Mouse (Mus musculus) kidney, adult 11 months (tissue): Measurements from ENCODE around the gene Itpr1.

ENCODE experiments used
- DNase-seq: peaks from one replicate; pipeline ENCODE4 v3.0.0; 2022

The Itpr1 gene

DNA sequence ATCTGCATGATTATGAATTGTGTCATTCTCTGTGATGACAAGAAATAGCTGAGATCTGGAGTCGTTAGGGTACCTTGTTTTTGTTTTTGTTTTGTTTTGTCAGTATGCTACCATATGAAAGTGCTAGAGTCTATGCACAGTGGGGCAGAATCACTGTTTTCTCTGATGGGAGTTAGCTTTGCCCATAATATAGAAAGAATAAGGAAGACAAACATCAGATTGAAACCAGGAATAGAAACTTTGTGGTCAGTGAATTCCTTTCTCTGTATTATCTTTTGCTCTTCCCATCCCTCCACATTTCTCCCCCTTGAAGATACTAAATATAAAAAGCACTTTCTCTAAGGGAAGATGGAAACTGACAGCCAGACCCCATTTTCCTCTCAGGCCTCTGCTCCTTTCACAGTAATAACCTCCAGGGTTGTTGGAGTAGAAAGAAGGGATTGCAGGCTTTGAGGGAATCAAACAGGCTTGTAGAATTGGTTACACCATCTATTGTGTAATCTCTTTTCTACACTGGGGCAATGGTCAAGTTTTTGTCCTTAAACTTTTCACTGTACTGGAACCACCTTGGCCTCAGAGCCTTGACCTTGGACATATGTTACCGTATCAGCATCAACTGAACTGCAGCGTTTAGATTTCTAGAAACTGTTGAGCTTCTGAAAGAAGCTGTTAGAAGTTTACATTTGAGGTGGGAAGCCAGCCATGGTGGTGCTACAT lies 33.6 kb downstream of the Itpr1 start:
- DNase-seq: no peak

DNA sequence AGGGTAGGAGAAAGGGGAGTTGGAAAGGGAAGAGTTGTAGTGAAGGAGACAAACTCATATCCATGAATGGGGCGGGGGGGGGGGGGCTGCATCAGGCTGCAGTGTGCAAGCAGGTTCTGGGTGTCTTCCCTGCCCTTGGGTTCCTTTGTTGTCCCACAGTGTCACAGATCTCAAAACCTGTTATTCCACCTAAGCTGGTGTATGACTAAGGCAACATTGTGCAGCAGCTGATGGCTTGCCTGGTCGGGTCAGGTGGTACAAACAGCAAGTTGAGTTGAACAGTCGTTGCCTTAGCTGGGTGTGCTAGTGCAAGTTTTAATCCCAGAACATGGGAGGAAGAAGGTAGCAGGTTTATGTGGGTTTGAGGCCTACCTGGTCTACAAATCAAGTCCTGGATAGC lies 34.3 kb downstream of the Itpr1 start:
- DNase-seq: no peak

DNA sequence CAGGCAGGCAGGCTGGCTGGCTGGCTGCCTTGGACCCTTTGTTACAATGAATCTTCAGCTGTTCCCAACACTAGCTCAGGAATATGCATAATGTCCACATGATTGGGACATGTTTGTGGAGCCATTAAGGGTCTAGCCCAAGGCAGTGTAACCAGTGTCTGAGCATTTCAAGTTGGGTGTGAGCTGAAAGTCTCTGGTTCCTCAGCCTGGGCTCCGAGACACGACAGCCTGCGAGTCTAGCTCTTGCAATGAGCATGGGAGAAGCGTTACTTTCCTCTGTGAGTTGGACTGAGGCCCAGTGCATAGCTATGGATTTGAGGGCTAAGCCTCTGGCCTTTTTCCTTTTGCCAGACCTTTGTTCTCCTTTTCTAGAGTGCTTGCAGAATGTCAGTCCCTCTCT lies 35.6 kb downstream of the Itpr1 start:
- DNase-seq: no peak

DNA sequence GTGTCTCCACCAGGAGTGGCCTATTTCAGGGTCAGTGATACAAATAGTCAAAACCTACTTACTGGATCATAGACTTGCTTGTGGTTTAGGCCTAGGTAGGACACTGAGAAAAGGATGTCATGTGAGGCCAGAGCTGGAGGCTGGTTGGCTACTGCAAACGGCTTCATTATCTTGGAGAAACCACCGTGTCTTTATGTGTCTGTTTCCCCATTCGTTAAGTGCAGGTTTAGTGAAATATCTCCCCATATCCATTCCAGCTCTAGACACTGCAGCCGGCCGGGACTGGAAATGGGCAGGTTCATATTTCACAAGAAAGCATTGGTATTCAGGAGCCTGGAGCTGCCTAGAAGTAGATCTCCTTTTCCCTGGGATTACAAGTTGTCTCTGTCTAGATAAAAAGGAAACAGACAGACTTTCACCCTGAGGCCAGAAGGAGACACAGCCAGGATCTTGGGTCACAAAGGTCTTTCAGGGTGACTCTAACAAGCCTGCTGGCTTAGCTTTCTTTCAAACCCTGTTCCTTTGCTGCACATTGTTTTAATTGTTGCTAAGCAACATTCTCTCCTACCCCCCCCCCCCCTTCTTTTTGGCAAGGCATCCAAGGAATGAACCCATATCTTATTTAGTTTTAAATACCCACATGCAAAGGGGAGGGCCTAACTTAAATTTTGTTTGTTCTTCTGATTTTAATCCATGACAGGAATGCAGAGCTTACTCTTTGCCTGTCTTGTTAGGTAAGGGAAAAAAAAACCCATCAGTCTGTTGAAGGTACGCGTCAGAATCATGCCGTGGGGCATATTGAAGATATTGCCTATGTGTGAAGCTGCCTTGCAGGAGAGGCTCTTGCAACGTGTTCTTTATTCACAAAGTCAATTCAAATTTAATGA lies 36.4 kb downstream of the Itpr1 start:
- DNase-seq: peak; percentile 54

DNA sequence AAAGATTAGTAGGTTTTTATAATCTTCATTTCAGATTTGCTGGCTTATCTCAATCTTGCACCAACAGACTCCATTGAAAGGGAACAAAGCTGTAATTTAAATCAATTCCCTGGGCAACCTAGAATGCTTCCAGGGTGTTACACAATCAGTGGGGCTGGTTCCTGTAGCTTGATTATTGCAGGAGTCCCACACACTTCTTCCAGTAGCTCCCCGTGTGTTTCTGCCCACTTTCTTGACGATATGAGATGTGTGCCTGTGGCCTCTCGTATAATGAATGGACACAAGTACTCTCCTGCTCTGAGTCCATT lies 37.0 kb downstream of the Itpr1 start:
- no peak for DNase-seq

DNA sequence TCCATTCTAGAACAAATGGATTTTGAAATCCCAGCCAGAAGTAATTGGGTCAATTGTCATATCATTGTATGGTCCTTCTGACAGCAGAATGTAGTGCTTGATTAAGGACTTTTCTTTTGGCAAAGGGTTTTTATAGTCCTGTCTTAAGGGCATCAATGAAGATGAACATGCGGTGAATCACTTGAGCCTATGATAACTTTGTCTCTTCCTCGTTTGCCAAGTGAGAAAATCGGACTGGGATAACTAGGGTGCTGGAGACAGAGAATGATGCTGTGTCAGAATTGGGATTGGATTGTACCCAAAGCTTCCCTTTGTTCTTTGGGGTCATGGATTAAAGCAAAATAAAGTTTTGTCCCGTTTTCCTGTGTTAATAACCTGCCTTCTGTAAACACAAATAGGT lies 37.5 kb downstream of the Itpr1 start:
- DNase-seq: no peak

DNA sequence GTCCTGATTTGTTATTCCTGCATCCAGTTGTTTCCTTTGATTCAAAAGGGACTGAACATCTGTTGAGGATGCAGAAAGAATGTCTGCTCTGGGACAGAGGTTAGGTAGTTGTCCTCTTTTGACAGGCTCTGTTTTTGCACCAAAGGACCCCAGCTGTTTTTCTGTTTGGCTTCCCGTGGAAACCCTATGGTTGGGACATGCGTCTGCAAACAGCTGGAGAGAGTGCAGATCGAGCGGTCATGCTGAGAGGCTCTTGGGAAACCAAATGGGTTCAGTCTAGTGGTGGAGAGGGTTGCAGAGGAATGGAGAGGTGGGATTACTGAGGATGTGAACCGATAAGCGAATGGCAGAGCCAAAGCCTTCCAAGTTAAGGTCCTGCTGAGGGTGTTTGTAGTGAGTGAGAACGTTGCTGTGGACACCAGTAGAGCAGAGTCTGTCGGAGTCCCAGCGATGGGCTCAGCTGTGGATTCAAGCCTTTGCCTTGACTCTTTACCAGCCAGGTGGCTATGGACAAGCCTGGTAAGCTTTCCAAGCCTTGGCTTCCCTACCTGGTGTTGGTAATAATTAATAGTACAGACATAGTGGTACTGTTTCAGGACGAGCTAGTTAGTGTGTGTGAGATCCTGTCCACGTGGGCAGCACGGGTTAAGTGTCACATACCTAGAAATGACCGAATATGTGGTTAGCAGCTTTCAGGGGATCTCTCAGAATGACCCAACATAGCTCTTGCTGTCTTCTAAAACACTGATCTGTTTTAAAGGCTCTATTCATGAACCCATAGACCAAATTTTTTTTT lies 39.9 kb downstream of the Itpr1 start:
- DNase-seq: peak; percentile 81

DNA sequence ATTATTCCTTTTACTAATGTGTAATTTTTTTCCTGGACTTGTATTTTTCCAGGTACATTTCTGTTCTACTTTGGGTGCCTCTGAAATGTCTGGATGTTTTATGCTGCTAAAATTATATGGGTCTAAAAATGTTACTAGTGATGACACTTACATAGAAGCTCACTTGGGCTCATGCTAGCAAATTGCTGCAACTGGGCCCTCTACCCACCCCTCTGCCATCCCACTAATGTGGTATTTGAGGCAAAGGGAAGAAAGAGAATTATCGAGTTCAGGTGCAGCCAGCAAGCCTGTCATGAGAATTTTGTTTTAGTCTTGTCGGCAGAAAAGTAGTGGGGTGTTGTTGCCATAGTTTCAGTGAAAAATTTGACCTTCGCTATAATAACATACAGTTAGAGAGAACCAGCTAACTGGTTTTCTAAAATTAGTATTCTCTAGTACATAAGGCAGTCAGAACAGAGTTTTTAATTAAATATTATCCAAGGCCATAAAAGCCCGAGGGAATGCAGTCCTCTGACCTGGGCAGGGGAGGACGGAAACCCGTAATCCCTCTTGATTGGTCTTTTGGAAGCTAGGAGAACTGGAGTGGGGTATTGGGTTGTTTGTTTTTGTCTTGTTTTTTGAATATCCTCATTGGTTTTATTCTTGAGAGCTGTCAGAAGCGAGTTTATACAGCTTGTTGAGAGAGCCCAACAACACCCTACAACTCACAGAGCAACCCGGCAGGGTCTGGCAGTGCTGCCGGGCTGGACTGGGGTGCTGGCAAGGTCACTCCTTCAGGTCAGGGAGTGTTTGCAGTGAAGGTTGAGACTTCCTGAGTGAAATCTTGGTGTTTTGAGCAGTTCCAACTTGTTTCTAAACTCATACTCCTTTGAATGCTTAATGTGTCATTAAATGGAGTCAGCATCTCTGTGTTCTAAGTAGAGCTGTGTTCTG lies 41.5 kb downstream of the Itpr1 start:
- peak; percentile 78 for DNase-seq

DNA sequence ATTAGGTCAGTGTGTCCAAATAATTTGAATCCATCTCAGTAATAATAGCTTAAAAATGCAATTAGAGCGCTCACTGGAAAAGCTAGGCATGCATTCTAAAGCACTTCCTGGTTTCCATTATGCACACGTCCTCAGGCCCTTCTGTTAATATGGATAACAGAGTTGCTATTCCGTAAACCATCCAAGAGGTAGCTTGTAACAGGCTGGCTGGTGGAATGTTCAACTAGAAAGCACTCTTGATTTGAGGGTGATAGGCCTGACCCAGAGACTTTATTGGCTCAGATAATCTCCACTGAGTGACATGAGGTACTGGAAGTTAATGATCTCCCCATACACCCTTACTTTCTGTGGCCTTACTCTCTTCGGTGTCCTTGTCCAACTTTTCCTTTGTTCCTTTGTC lies 43.0 kb downstream of the Itpr1 start:
- DNase-seq: peak; percentile 58

DNA sequence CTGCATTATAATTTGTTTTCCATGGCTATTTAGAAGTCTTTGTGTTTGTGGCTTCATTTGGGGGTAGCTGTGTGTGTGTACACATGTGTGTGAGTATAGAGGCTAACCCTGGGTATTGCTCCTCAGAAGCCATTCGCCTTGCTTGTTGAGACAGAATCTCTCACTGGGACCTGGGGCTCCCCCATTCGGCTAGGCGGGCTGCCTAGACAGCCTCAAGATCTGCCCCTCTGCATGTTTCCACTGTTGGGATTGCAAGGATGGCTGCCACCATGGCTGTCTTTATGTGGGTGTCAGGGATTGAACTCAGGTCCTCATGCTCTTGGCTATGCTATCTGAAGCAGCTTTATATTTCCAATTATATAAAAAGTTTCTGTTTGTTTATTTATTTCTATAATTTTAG lies 44.3 kb downstream of the Itpr1 start:
- no peak for DNase-seq

DNA sequence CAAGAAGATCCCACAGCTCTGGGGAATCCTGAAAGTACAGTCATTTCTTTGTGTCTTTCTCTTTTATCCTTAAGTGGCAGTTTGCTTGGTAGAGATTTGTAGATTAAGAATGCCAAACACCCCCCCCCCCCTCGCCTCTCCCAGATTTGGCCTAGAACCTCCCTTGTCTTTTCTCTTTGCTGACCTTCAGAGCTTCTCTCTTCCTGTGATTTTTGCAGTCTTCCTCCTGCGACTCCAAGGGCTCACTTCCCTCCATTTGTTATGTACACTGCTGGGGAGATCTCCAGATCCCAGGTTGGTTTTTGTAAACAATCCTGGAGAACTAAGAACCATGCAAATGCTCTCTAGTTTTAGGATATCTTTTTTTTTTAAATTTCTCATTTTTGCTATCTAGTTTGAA lies 45.7 kb downstream of the Itpr1 start:
- DNase-seq: no peak

DNA sequence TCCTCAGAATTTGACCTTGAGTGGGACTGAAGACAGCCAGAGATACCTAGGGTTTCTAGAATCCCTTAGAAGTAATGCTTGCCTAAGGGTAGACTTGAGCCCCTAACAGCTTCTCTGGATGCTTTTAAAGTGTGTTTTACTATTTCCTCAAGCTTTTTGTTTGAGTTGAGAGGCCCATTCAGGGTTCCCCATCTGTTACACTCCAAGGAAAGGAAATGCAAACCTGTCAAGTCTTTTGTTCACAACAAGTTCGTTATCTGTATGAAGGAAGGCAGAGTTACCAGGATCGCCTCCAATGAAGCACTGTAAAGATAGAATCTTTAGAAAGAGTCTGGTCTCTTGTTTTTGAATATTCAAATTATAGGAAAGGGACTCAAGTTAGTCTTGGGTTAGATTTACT lies 46.8 kb downstream of the Itpr1 start:
- DNase-seq: no peak

DNA sequence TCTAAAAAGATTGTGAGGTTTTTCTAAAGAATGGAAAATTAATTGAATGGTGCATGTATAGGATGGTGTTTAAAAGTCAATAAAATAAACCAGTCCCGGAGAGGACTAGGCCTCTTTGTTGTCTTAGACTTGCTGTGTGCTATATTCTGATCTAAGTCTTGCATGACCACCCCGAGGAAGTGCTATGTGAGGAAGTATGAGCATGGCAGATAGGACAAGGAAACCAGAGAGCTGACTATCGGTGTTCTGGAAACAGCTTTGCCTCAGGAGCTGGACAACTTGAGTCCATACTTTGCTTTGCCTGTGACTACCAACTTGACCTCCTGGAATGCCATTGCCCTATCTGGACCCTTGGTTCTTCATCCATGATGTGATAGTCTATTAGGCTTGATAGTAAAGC lies 48.6 kb downstream of the Itpr1 start:
- no peak for DNase-seq

DNA sequence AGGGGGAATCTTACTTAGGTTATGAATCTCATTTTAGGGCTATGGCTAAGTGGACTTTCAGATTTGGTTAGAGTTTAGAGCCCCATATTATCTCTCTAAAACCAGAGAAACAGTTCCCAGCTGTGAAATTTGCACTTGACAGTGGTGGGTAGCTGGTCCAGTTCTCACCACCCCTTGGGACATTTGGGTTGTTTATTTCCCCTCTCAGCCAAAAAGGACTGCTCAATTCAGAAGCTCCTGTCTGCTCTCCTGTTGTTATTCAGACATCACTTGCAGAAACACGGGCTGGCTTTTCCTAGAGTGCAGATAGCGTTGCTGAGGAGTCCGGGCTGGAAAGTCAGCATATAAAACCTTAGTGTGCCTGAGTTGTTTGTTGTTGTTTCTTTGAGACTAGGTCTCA lies 51.3 kb downstream of the Itpr1 start:
- DNase-seq: no peak

DNA sequence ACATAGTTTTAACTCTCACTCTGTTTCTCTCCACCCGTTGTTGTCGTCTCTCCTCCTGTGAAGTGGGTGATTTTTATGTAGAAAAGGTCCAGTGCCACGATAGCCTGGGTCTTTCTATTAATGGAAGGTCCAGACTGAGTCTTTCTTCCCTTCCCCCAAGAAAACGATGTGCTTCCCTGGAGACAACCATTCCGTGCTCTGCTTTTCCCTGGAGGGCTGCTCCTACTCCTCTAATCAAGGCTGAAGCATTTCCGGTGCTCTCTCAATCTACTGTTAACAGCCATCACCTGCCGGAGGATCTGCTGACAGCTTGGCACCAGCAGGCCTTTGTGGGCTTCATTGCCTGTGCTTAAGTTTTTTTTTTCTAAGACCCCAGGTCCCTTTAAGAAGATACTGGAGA lies 60.6 kb downstream of the Itpr1 start:
- no peak for DNase-seq

DNA sequence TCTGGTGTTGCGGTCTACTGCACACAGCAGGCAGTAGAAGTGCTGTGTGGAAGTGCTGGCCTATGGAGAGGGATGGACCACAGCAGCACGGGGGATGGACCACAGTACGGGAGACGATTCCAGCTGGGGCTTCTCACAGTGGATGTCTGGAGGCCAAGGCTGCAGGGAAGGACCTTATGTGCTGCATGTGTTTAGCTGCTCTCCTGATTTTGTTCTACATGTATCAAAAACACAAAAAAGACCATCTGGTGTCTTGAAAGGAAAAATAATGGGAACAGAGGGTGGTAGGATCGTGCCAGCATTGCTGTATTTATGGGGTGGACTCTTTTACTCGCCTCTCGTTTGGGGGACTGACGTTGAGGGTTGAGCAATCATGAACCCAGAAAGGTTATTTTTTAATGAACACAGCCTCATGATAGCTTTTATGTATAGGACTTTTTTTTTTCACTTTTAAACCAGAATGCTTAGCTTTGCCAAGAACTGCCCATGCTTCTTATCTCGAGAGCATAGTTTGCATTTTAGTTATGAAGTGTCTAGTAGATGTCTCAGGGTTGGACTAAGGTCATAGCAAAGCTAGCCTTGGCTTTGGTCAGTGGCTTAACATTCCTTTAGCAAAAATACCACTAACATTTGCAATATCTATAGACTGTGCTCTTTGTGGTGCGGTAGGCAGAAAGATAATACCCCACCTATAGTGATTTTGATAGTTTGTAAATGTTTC lies 61.6 kb downstream of the Itpr1 start:
- no peak for DNase-seq

DNA sequence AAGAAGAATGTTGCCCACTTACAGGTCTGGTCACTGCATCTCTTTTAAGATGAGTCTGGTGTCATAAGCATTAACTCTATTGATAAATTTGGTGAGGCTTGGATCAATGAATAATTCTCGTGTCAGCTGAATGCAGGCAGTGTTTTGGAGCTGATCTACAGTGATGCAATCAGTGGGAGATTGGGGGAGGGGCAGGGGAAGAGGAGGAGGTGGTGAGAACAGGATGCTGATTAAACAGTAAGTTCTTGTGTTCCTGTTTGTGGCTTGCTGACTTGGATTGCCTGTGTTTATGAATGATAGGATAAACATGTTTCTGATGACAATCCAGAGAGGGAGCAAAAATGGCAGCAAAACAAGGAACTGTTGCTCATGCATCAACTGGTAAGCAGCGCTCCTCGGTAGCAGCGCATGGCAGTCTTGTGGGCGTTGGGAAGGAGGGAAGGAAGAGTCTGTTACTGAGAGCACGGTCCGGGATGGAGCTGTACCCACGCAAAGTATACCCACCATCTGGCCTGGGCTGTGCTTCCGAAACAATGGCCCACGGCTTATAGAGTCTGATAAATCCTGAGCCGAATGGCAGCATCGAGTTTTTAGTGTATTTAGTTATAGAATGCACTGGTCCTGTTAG lies 64.1 kb downstream of the Itpr1 start:
- no peak for DNase-seq

DNA sequence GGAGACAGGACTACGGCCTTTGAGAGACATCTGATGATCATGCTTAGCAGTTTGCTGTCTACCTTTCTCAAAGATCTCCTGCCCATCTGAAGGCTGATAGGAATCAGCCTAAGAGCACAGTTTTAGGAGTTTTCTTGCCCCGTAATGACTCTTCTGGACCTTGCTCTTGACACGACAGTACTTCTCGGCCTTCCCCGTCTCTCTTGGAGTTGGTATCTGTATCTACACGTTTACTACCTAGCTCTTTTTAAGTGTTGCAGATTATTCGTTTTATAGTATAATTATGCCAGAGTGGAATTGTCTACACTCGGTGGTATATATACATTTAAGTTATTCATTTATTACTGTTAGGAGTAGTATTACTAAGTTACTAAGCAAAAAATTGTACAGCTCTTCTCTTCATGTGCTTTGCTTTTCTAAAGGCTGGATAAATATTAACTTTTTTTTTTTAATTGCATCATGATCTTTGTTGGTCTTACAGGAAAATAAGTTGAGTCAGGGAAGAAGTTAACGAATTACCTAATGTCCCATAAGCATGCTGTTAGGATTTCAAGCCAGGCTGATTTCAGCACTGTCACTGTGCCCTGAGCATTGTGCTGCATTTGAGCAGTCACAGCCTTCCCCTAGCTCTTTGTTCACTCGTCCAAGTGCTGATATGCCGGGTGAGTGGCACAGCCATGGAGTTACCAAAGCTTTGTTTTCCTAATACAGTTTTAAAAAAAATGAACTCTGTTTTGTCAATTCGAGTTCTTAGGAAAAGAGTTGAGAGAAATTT lies 64.9 kb downstream of the Itpr1 start:
- DNase-seq: peak; percentile 45

DNA sequence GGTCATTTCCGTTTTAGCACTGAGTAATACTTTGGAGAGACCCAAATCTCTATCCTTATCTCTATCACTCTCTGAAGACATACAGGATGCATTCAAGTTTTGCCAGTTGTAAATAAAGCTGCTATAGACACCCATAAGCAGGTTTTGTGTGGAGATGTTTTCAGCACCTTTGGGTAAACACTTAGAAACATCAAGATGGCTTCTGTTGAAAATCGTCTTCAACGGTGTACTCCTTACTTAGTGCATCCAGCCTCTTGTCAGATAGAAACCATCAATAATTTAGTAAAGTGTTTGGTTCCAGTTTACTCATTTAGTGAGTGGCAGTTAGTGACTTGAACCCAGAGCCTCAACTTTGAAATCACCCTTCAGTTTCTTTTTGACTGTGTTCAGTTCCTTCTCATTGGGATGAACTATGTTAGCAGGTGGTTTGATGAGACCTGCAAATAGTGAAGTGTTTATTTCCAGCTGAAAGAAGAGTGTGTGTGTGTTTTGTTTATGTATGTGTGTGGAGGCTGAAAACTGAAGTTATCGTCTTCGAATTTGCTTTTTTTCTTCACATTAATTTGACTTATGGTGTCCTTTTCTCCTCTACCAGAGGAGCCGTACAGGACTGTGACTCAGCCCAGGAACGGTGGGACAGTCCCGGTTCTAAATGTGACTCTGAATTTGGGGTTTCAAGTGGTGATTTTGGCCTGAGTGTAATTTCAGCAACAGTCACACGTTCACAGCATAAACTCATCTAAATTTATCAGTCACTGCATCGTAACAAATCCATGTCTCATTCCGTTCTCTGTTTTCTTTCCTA lies 66.1 kb downstream of the Itpr1 start:
- no peak for DNase-seq

DNA sequence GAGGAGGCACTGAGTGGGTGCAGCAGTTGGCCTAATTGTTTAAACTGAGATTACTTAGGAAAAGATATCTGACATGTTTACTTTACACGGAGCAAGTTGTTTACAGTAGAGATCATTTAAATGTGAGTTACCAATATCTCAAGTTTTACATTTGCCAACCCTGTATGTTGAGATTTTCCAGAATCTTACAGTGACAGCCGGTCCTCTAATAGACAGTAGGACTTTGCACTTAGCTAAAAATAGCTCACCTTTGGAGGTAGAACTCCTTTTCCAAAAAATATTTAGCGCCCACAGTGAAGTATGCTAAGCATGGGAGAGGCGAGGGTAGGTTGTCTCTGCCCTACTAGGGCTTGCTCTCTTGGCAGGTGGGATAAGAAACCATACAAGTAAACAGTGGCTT lies 69.2 kb downstream of the Itpr1 start:
- DNase-seq: no peak
